Mouse (Mus musculus) left cerebral cortex, postnatal 36 days (tissue): Measurements from ENCODE around the gene Pltp. TPM values are rescaled to one million over a fixed set of nuclear protein-coding genes. Genes with fewer than 3 reads are reported as not detected.
A peak's percentile ranks its signal among the peaks of the same experiment; 100 is the strongest.

Experiments
- DNase-seq, 2 experiments: peaks; one replicate each; pipeline ENCODE4 v3.0.0; 2021 to 2022; ENCODE audit warnings: low spot score in 2 of 2, mixed read lengths in 1 of 2
- intact Hi-C: fragments of 180-260 bp; cut with DNase I; formaldehyde crosslinking; loops from one replicate; pipeline ENCODE4 v1.15.1; 2025
- total RNA-seq, 2 experiments: library from RNA; stranded (reverse); gene quantifications; 2 replicates each; pipeline ENCODE4 v1.2.3; 2021

Pltp gene
- 10 to 100 TPM; 81.9 to 86.4 TPM for total RNA-seq

DNA sequence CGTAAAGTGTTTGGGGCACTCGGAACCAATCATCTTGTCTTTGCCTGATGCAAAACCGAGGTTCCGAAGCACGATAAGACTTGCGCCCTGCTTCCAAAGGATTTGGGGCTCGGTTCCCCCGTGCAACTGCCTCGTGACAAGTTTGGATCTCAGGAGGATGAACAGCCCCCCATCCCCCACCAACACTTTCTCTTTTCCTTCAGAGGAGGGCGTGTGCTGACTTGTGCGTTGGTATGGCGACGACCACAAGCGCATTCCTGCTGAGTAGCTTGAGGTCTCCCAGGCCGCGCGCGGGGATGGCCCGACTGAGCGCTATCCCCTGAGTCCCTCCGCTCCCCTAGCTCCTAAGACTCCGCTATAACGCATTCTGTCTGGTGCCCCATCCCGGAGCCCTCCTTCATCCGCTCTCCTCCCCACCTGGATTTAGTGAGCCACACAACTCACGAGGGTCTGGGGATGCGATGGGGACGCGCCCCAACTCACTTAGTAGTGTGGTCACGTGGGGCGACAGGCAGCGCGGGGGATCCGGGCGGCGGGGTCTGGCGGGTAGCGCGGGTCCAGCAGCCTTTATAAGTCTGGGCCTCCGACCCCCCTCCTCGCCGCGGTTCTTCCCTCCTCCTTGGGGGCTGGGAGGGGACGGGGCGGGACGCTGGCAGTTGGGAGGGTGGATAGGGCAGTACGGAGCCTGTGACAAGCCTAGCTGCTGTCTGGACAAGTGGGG lies at the start of gene Pltp:
Gene Pltp, minus strand, starts transcription at position 611 of the 721 bp plus-strand sequence.
- intact Hi-C loops = no loop called here
- DNase-seq = peak in 1 of 2 experiments; percentile 31

DNA sequence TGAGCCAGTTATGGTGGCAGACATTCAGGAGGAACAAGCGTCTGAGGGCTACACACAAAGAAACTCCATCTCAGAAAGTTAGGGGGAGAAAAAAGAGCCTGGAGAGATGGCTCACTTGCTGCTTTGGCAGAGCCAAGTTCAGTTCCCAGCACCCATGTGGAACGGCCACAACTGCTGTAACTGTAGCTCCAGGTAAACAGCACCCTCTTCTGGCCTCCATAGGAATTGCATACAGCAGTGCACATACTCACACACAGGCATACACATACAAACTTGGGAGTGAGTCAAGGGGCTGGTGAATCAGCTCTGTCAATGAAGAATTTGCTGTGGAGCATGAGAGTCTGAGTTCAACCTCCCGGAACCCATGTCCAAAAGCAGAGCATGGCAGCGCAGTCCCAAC lies 48.6 kb upstream of the Pltp start:
- DNase-seq = no peak
- intact Hi-C loops = no loop called here

DNA sequence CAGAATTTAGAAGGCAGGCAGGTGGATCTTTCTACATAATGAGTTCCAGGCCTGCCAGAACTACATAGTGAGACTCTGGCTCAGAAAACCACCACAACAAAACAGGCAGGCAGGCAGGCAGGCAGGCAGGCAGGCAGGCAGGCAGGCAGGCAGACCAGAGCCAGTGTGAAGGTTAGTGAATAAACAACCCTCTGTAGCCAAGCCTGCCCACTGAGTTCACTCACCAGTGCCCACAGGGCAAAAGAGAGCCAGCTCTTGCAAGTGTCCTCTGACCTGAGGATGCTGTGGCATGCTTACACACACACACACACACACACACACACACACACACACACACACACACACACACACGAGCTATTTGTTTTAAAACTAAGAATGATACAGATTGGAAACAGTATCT lies 46.0 kb upstream of the Pltp start:
- DNase-seq = no peak
- intact Hi-C loops = no loop called here

DNA sequence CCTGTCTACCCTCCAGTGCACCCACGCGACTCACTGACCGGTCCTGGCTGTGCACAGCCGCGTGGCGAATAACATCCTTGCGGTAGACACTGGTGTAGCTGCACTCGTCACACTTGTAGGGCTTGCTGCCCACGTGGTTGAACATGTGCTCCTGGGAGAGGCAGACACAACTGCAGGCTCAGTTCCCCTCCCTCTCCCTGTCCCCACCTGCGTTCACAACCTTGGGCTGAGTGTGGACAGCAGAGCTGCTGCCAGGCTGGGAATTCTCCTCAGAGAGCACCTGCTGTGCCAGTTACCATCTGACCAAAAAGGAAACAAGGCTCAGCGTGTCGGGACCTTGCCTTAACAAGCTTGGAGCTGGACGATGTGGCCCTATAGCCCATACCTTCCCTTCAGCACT lies 43.9 kb upstream of the Pltp start:
- DNase-seq = no peak
- intact Hi-C loops = no loop called here

DNA sequence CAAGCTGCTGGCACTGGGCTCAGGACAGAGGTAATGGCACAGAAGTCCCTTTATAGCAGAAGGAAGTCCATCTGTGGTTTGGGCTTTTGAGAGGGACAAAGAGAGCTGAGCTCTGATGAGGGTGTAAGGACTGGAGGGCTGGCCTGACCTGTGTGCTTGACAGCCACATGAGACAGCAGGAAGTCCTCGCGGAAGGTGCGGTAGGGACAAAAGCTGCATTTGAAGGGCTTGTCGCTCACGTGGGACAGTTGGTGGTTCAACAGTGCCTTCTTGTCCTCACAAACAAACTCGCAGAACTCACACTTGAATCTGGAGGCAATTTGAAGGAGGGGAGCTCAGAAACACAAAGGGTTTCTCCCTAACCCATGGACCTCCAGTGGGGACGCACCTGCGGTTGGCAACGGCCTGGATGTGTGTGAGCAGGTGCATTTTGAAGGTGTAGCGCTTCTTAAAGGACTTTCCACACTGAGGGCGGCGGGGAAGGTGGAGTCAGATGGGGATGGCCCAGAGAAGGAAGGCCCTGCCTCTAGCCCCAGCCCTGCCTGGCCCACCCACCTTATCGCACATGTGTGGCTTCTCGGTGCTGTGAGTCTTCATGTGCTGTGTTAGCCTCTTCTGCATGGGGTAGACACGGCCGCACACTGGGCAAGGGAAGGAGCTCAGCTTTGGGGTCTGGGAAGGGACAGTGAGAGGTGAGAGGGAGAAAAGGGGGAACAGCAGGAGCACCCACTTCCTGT lies 42.4 kb upstream of the Pltp start:
- intact Hi-C loops = no loop called here
- DNase-seq = no peak

DNA sequence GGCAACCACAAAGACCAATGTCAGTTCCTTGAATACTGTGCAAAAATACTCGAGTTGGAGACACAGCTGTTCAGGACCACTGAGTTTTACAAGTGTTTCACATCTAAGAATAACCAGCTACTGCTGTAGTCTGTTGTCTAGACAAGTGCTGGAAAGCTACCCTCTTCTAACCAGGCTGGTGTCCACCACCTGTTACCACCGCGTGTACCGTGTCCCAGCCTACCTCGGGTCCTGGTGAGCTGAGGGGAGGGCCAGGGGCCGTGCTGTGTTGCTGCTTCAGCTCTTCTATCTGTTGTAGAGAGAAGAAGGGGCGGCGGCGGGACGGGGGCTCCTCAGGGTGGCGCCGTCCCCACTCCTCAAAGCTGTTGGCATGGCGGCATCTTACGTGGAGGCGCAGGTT lies 41.5 kb upstream of the Pltp start:
- no peak for DNase-seq
- intact Hi-C loops = no loop called here

DNA sequence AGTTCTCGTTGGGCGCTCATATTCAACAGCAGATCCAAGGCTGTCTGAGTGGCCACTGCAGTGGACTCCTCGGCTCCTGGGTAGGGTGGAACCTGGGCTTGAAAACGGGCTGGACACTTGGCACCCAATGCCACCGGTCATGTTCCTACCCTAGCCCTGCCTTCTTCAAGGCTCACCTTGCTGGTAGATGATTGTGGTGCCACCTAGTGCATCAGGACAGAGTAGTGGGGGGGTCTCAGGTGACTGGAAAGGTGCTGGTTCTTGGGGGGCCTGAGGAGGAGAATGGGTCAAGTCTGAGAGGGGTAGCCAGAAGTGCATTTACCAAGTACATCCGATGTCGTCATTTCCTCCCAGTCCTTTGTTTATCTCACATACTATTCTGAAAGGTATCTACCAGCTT lies 40.5 kb upstream of the Pltp start:
- intact Hi-C loops = no loop called here
- no peak for DNase-seq

DNA sequence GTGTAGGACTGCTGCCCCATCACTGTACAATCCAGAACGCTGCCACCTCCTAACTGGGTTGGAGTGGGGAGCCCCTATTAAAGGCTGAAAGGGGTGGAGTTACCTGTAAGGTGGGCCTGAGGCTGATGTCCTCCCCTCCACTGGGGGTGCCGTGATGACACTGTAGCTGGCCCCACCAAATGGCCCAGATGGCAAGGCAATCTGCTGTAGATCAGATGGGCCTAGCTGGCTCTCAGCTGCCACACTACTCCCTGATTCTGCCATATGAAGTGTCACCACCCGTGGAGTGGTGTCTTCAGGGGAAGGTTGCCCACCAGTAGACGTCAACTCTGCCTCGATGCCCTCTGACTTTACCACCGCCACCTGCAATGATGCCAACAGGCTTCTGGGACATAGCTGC lies 38.4 kb upstream of the Pltp start:
- intact Hi-C loops = no loop called here
- DNase-seq = no peak

DNA sequence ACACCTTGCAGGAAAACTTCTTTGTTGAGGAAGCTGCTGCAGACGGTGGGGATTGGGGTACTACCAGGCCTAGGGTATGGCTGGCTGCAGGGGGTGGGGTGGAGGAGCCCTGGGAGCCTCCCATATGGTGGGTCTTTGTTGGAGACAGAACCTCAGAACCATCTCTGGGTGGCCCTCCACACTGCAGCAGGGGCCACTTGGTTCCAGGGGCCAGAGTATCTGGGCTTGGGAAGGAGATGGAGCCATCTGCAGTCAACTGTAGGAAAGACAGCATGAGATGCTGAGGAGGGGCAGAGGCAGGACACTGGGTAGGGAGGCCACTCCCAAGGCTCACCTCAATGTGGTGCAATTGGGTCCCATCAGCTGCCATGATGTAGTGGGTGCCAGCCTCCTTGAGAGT lies 37.1 kb upstream of the Pltp start:
- intact Hi-C loops = no loop called here

DNA sequence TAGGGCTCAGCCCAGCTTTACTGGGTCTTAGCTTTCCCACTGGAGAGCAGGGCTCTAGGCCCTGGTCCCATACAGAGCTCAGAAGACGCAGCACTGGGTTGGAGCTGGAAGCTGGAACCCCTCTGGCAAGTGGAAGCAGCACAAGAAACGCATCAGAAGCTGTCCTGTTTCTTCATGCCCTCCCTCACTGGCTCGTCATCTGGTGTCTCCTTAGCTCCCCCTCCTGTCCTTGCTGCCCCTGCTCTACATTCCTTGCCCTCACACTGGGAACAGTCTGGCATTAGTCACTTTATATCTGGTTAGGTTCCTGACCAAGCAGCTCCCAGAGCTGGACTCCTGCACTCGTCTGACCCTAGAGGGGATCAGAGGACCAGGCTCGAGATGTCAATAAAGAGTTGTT lies 36.5 kb upstream of the Pltp start:
- intact Hi-C loops = no loop called here
- no peak for DNase-seq

More for the DNA sequence above, 37.1 kb upstream of the Pltp start:
- DNase-seq = no peak

DNA sequence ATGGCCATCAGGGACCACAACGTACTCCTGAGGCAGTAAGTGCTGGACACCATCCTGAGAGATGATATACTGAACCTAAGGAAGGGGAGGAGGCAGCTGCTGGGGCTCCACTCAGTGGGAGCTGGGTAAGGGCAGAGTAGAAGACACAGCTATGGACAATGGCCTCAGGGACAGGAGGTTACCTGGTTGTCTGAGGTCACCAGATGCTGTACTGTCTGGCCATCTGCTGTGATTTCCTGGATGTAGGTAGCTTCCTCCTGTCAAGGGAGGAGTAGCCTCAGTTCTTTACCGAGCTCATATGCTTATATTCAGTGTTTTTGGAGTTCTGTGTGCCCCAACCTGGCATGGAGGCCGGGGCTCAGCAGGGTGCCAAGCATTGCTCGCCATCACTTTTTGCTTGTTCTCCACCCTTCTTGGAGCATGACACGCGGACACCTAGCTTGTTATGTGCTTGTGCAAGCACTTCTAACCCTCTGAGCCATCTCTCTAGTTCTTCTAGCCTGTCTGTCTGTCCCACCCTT lies 35.2 kb upstream of the Pltp start:
- intact Hi-C loops = no loop called here
- DNase-seq = no peak

DNA sequence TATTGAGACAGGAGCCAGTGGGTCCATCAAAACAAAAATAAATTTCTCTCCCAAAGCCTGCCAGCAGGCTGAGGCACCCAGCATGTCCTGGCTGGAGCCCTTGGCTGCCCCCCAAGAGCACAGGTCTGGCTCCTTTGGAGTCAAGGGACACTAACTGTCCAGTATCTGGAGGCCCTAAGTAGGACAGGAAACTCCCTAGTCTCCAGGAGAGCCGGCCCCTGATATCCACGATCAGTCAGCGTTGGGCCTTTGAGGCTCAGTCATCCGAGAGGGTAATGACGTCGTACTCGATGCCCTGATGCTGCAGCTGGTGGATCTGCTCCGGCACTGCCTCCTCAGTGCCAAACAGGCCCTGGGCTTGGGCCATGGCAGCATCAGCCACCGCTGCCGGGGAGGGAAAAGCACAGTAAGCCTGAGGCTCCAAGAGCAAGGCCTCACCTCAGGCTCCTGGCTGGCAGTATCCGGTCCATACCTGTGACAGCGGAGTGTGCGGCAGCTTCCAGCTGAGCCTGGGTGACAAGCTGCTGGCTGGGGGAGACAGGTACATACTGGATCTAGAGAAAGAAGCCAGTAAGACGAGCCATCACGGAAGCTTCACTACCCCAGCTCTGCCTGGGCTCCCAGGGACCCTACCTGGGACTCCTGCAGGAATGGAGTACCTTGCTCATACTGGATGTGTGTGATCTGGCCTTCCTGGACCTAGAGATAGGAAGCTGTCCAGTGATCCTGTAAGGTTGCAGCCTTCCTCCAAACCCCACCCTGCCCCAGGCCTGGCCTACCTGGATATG lies 34.6 kb upstream of the Pltp start:
- no peak for DNase-seq

DNA sequence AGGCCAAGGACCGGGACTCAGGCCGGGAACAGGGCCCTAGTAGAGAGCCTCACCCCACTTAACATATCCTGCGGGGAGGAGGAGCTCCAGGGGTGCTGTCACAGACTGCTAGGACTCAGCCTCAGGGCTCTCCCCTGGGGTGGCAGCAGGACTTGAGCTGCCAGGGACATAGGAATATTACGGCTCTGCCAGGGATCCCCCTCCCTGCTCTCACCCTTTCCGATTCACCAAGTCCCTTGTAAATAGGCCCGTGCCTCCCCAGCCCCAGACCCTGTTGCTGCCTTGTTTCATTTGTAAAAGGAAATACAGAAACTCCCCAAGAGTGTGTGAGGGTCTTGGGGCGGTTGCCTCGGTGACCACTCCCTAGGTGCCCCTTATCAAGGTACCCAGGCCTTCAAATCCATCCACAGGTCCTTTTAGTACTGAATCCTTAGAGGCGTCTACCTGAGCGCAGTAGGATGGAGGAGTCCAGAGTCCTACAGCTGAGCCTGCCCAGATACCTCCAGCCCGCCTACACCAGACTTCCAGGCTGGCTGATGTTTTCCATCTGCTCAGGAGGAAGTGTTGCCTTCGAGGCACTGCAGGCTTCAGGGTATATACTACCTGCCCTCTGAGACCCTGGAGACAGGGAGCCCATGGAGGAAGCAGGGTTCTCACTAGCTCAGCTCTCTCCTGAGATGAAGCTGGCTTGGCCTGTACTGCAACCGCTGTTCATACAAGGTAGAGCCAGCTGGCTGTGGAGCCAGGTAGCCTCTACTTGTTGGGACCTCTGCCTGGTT lies 33.7 kb upstream of the Pltp start:
- intact Hi-C loops = no loop called here
- DNase-seq = no peak

More for the DNA sequence above, 34.6 kb upstream of the Pltp start:
- intact Hi-C loops = no loop called here

DNA sequence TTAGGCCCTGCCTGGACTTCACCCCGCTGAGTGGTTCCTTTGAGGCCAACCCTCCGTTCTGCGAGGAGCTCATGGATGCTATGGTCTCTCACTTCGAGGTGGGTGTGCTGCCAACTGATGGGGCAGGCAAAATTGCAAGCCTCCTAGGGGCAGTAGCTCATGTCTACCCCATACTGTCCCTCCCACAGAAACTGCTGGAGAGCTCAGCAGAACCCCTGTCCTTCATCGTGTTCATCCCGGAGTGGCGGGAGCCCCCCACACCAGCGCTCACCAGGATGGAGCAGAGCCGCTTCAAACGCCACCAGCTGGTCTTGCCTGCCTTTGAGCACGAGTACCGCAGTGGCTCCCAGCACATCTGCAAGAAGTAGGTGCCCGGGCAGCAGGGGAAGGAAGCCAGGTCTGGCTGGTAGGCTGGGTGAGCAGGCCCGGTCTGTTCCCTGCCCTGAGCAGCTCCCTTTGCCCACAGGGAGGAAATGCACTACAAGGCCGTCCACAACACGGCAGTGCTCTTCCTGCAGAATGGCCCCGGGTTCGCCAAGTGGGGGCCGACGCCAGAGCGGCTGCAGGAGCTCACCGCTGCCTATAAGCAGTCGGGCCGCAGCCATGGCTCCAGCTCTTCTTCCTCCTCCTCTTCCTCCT lies 33.0 kb upstream of the Pltp start:
- intact Hi-C loops = no loop called here
- no peak for DNase-seq

DNA sequence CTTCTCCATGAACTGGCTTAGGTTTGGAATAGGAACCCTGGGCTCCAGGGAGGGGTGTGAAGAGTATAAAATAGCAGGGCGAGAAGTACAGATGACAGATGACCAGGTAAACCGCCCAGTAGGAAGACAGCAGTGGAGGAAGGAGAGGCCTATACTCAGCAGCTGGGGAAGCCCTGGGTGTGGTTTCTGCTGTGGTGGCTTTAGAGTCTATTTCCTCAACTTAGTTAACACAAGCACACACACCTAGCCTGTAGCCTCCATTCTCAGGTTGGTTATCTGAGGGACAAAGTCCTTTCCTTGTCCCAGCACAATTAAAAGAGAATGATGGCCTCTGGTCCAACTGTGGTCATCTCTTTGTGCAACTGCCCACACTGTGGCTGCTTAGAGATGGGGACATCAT lies 32.4 kb upstream of the Pltp start:
- no peak for DNase-seq
- intact Hi-C loops = no loop called here

DNA sequence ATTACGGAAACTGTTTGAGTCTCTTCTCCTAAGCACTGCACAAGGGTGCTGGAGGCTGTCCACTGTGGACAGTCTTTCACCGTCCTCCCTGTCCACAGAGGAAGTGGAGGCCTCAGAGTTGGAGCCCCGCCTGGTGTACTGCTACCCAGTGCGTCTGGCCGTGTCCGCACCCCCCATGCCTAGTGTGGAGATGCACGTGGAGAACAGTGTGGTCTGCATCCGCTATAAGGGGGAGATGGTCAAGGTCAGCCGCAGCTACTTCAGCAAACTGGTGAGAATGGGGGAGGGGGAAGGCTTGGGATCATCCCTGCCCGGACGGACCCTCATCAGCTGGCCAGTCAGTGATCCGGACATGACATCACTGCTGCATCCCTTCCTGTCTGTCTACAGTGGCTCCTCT lies 31.5 kb upstream of the Pltp start:
- intact Hi-C loops = no loop called here
- DNase-seq = no peak

DNA sequence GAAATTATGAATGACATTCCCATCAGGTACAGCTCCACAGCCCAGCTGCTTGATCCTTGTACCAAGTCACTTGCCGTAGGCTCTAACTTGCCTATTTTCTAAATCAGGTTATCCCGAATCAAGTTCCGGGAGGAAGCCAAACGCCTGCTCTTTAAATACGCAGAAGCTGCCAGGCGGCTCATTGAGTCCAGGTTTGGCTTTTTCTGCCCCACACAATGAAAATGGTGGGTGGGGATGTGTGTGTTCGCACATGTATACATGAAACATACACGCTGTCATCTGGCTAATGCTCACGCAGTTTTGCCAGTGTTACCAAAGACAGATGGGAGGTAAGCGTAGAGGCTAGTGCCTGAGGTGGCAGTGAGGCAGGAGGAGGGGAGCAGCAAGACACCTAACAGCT lies 29.1 kb upstream of the Pltp start:
- peak in 1 of 2 experiments; percentile 40 for DNase-seq
- intact Hi-C loops = no loop called here

DNA sequence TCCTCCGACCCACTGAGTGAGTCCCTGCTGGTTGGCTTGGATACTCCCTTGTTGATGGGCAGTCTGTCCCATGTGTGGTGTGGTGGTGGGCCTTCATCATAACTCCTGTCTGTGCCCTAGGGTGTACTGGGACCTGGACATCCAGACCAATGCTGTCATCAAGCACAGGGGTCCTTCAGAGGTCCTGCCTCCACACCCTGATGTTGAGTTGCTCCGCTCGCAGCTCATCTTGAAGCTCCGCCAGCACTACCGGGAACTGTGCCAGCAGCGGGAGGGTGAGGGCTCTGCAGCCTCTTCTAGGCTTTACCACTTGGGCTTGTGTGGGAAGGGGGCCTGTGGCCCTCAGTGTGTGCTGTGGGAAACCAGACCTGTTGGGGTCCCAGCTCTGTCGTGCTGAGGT lies 28.3 kb upstream of the Pltp start:
- DNase-seq = peak; percentile 81 to 83
- intact Hi-C loops = no loop called here

DNA sequence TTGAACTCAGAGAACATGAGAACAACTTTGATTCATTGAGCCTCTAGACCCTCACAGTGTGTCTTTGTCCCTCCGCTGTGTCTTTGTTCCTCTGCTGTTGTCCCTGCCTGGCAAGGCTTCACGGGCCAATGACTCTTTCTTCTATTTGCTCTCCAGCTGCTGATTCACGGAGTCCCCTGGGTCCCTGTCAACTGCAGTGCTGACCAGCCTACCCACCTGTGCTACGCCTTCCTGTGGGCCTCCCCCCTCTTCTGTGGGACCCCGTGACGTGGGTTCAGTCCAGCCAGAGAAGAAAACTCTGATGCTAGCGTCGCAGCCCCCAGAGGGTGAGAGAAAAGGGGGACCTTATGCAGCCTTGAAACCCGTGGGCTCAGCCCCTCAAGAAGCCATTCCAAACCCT lies 25.1 kb upstream of the Pltp start:
- intact Hi-C loops = no loop called here
- no peak for DNase-seq
